Mouse (Mus musculus): ENCODE data around the gene Vps53.

Vps53 gene

DNA sequence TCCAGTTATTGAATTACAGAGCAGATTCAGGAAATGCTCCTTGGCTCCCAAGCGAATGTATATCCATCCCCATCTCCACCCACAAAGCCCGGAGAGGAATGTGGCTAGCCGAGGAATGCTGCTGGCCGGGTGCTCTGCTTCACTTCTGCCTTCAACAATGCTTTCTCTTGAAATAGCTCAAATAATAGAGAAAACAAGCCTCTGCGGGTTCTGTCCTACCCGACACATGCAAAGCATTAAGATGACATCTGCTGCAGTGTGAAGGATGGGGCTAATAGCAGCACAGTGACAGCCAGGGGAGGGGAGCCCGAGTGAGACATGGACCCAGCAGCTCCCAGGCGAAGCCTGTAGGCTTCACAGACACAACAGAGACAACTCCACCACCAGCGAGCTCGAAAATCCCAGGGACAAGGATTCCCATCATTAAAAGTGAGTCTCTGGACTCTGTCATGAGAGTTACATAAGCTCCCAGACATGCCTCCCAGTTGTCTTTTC, 59.0 kb downstream of the Vps53 start:
- DNase-seq (ENCODE audit: extremely low spot score, low read depth, low spot score) = no peak

- no peak for DNase-seq (ENCODE audit: extremely low spot score, low read depth, low spot score)
Measured at GRCm38 (mm10) chr11:76110416-76110815, 69.0 kb downstream of the Vps53 start.

DNA sequence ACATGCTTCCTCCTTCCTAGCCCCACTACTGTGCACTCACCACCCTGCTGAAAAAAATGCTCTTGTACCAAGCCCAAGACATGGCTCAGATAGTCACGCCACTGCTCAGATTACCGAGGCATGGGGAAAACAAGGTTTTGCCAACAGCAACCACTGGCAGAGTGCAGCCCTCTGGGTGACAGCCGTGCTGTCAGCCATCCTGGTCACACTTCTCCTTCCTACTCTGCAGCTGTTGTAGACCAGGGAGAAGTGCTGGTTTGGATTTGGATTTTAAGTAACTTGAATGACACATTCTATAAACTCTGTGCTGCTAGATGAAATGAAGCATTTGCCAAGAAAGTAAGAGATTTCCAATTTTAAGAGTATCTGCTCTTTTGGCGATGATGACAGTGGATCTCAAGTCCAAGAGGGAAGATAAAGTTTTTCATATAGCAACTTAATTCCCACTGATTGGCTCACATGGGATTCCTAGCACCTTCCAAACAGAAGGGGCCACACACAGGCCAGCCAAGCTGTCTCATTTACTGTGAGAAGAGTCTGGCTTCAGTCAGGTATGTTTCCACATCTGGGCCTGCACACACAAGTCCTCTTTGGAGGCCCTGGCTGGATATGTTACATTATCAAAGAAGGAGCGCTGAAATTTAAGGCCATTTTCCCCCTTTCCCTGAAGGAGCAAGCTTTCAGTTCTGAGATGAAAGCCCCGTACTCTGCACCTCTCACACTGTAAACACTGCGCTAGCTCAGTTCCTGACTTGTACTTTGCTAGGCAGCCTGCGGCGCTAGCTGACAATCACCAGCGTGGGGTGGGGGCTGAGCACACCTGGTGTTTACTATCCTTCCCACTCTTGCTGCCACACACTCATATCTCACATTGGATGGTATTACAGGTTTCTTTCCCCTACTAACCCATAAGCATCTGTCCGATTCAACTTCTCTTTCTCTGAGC, 72.6 kb downstream of the Vps53 start:
- DNase-seq (ENCODE audit: extremely low spot score, low read depth, low spot score) = no peak

GRCm38 (mm10) chr11:76101154-76101553, 78.3 kb downstream of the Vps53 start:
- no peak for DNase-seq (ENCODE audit: extremely low spot score, low read depth, low spot score)

DNA sequence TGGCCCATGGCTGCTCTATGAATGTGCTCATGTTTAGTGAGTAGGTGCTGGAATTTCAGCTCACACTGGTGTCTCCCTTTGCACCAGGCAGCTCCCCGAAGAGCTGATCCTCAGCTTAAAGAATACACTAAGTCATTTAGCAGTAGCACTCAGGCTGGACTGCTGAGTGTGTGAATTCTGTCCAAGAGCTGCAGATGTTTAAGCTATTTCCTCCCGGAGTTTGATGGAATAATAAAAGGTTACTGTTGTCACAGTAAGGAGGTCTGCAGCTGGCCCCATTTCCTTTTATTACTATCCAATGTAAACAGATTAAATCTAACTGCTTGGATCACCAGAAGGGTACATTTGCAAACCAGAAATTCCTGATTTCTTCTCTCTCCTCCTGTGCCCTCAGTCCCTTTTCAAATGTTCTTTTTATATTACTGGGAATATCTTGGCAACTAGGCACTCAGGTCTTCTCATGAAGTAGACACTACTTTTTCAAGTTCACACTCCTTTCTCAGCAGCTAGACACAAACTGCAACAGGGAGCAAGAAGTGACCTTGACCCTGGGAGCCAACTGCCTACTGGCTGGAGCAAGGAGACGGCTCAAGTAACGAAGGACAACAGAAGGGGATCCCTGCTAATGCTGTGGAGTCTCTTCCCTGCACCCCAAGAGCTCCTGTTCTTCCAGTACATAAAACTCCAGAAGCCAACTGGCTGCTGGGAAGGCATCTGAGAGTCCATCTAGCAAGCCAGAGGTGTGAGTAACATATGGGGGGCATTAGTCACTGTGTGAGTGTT, 80.1 kb downstream of the Vps53 start:
- no peak for DNase-seq (ENCODE audit: extremely low spot score, low read depth, low spot score)

DNA sequence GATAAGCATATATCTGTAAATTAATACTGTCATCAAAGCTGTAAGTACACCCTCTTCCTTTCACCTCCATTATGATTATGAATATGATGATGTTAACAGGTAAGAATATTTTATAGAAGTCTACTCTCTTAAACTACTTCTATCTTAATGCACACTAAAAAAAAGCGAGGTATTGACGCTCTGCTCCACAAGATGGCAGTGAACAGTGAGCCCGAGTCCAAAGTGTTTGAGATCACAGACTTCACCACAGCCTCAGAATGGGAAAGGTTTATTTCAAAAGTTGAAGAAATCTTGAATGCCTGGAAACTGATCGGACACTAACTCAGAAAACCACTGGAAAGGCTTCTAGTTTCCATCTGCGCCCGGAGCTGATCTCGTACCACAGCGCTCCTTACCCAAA, 85.8 kb downstream of the Vps53 start:
- DNase-seq (ENCODE audit: extremely low spot score, low read depth, low spot score) = no peak

DNA sequence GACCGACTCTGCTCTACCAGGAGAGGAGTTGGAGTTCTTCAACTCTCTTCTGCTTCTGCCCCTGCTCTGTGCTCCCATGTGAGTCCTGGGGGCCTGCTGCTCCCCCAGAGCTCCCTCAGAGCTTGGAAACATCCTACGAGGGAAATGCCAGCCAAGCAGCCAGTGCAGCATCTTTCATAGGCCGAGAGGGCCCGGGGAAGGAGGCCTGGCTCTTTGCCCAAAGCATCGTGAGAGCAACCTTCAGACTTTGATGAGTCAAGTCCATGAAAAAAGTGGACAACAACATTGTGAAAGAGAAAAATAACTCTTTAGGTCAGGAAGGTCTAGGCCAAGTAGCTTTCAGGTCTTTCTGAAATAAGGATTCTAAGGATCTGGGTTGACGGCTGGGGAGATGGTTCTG, 89.7 kb downstream of the Vps53 start:
- DNase-seq (ENCODE audit: extremely low spot score, low read depth, low spot score) = no peak

DNA sequence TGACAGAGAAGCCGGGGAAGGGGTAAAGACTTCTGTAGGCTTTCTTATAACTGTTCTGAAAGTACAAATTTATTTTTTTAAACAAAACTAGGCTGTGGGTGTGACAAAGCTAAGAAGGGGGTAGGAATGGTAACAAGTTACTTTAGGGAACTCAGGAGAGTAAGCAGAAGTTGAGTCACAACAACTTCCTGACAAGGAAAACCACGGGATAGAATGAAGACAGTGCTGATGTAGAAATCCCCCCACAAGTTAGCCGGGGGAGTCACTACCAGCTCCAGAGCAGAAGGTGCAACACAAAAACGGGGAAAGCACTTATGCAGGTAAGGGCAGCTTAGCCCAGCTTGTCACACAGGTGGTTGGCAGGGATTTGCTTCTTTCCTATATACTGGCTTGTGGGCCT, 90.9 kb downstream of the Vps53 start:
- DNase-seq (ENCODE audit: extremely low spot score, low read depth, low spot score) = no peak

GRCm38 (mm10) chr11:76085898-76086591, 93.4 kb downstream of the Vps53 start:
- DNase-seq (ENCODE audit: extremely low spot score, low read depth, low spot score) = no peak

- no peak for DNase-seq (ENCODE audit: extremely low spot score, low read depth, low spot score)
Measured at GRCm38 (mm10) chr11:76084943-76085342, 94.5 kb downstream of the Vps53 start.

GRCm38 (mm10) chr11:76083941-76084367, 95.5 kb downstream of the Vps53 start:
- no peak for DNase-seq (ENCODE audit: extremely low spot score, low read depth, low spot score)

GRCm38 (mm10) chr11:76081048-76081640, 98.3 kb downstream of the Vps53 start:
- no peak for DNase-seq (ENCODE audit: extremely low spot score, low read depth, low spot score)

DNA sequence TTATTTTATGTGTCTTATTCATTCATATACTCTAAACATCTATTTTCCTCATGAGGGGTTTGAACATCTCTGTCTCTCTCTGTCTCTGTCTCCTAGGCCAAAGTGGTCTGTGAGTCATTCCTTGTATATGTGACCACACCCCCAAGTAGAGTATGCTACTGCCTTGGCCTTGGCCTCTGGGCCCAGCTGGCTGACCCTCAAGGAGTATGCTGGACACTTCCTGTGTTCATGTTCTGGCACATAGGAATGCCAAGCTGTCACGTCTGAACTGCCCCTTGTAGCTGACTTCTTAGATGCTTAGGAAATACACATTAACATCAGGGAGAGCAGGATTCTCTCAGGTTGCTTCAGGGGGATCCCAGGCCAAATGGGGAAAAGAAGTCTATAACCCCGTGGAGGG, 99.2 kb downstream of the Vps53 start:
- no peak for DNase-seq (ENCODE audit: extremely low spot score, low read depth, low spot score)

GRCm38 (mm10) chr11:76077341-76077740, 102.1 kb downstream of the Vps53 start:
- no peak for DNase-seq (ENCODE audit: extremely low spot score, low read depth, low spot score)

DNA sequence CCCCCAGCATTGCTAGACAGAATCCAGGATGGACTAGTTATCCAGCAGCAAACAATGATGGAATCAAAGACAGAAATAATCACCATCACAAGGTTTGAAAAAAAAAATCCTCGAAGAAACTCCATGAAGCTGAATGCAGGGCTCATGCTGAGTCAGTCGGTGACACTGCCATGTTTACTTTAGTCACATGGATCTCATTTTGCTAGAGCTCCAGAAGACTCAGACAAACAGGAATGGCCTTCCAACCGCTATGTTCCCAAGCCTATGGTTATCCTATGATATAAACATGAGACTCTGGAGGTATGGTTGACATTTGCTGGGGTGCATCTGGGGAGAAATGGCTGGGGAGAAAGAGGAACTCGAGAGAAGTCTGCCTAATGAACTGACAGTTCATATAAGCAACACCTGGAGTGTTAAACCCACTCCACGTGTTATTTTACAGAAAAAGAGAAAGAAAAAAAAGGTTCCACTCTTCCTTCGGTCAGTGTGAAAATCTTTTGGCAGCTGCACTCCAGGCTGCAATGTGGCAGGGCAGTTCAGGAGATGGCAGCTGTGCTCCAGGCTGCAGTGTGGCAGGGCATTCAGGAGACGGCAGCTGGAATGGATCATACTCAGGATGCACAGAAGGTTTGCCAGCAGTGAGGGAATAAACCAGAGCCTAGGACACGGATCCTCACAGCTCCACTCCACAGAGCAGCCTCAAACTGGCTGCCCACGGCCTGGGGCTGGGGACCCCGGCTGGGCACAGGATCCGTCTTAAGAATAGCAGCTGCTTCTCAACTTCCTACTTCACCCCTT, 105.0 kb downstream of the Vps53 start:
- no peak for DNase-seq (ENCODE audit: extremely low spot score, low read depth, low spot score)

DNA sequence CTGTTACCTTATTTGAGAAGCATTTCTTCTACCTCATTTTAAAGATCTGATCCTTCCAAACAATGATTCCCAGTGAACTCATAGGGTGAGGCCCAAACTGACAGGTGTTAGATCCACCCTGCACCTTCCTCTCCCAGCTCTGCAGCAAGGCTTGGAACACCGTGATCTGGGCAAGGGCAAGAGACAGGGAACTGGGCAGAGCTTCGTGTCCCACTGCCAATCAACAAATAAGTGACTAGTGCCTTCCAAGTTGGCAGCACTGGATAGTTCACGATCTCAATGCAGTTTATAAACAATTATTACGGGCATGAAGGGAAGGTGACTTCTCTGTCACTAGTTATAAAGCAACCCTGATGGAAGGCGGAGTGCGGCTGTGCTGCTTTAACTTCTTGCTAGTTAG, 109.6 kb downstream of the Vps53 start:
- DNase-seq (ENCODE audit: extremely low spot score, low read depth, low spot score) = no peak

- DNase-seq (ENCODE audit: extremely low spot score, low read depth, low spot score) = no peak
Measured at GRCm38 (mm10) chr11:76066563-76067156, 112.8 kb downstream of the Vps53 start.

GRCm38 (mm10) chr11:76065521-76066095, 113.8 kb downstream of the Vps53 start:
- DNase-seq (ENCODE audit: extremely low spot score, low read depth, low spot score) = no peak

GRCm38 (mm10) chr11:76064411-76064810, 115.0 kb downstream of the Vps53 start:
- no peak for DNase-seq (ENCODE audit: extremely low spot score, low read depth, low spot score)

Measured in hindlimb bud, embryonic 11.5 days (tissue).